Mouse (Mus musculus) bone marrow, adult 2 months (tissue): ENCODE measurements around the gene Fmo2.

Experiments used
- CTCF ChIP-seq: fragments of 200-500 bp; IDR thresholded peaks from 2 replicates; pipeline ENCODE4 v1.5.1; 2011; ENCODE audit warnings: low read length, control low read depth; ENCODE audit not compliant: control insufficient read depth, insufficient read depth
- POLR2A ChIP-seq: fragments of 200-500 bp; IDR thresholded peaks from 2 replicates; pipeline ENCODE4 v1.6.1; 2011; ENCODE audit warnings: low read depth, mild to moderate bottlenecking, control low read depth, low read length, borderline replicate concordance; ENCODE audit not compliant: control insufficient read depth

DNA sequence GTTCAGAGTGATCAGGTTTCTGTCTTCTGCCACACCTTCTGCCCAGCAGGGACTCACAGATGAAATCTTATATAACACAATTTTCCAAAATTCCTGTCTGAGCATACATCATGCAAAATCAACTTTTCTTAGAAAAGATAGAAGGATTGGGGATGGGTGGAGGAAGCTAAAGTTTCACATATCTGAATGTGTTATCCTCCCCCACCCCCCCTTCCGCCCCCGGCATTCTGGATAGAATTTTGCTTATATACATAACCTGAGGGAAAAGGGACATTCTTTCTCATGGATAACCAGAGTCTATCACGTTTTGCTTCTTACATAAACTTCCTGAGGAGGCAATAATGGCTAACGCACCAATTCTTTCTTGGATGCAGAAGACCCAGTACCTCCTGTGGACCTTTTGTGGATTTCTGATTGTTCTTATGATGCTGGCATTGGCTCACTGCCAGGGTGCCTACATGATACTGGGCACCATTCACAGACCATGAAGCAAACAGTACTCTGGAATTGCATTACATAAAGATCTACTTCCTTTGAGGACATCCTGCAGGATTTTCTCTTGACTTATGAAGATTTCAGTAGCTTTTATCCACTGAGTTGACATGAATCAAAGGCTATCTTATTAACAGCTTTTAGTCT is 36.0 kb upstream of the Fmo2 start:
- TF ChIP-seq CTCF = no peak
- TF ChIP-seq POLR2A = no peak
